Mouse (Mus musculus): ENCODE results near the gene Tnnc2. TPM values are rescaled to one million over a fixed set of nuclear protein-coding genes. Genes with fewer than 3 reads are reported as not detected.
"Not testable (repeated sequence)": the region's sequence is repeated elsewhere in the genome, so short reads cannot be mapped to it uniquely, and the experiment has no call there.

Tnnc2 gene
- polyA plus RNA-seq, 1 experiment from 2014 or later, result 0.68 TPM

- H3K27me3 ChIP-seq (replicated peaks; ENCODE audit: control insufficient read depth, insufficient read depth, low read length), result no peaks in the 10 kb centered on the region
- no peak overlapping the region for H3K27ac ChIP-seq (ENCODE audit: low read depth, low read length)
- no peak overlapping the region; the same call in 1 of the 2 replicates for H3K9ac ChIP-seq (ENCODE audit: low read depth, low read length)
- peaks cover 21% of the 10 kb centered on the region for H3K4me1 ChIP-seq (ENCODE audit: control insufficient read depth, insufficient read depth, low read depth, low read length)
- H3K4me3 ChIP-seq (ENCODE audit: low read length), result no peak overlapping the region; the same call in 1 of the 2 replicates
- H3K36me3 ChIP-seq (ENCODE audit: control insufficient read depth, insufficient read depth, low read length), result no peaks in the 10 kb centered on the region
- H3K9me3 ChIP-seq (ENCODE audit: control insufficient read depth, low read length), result no peaks in the 10 kb centered on the region
- WGBS, result 92% methylated on average over 16 of the region's 16 CpGs
- ATAC-seq, result no peak
- peak overlapping the region; percentile 68 for H3K4me2 ChIP-seq (ENCODE audit: low read length)
Observed at GRCm38 (mm10) chr2:164803201-164803920, 23.6 kb upstream of the Tnnc2 start.

GRCm38 (mm10) chr2:164800252-164801004, 20.7 kb upstream of the Tnnc2 start:
- no peak overlapping the region for H3K4me2 ChIP-seq (ENCODE audit: low read length)
- H3K36me3 ChIP-seq (ENCODE audit: control insufficient read depth, insufficient read depth, low read length), result peaks cover 4% of the 10 kb centered on the region; the same call in 1 of the 2 replicates
- no peak overlapping the region for H3K9ac ChIP-seq (ENCODE audit: low read depth, low read length)
- no peaks in the 10 kb centered on the region for H3K27me3 ChIP-seq (replicated peaks; ENCODE audit: control insufficient read depth, insufficient read depth, low read length)
- no peak overlapping the region for H3K27ac ChIP-seq (ENCODE audit: low read depth, low read length)
- H3K4me1 ChIP-seq (ENCODE audit: control insufficient read depth, insufficient read depth, low read depth, low read length), result peaks cover 14% of the 10 kb centered on the region
- H3K9me3 ChIP-seq (ENCODE audit: control insufficient read depth, low read length), result no peaks in the 10 kb centered on the region
- no peak overlapping the region for H3K4me3 ChIP-seq (ENCODE audit: low read length)
- no peak for ATAC-seq
- WGBS, result 93% methylated on average over 13 of the region's 13 CpGs

DNA sequence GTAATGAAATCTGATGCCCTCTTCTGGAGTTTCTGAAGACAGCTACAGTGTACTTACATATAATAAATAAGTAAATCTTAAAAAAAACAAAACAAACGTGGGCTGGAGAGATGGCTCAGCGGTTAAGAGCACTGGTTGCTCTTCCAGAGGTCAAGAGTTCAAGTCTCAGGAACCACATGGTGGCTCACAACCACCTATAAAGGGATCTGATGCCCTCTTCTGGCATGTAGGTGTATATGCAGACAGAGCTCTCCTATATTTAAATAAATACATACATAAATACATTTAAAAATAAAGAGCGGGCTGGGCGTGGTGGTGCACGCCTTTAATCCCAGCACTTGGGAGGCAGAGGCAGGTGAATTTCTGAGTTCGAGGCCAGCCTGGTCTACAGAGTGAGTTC, 18.8 kb upstream of the Tnnc2 start:
- H3K4me3 ChIP-seq (ENCODE audit: low read length); H3K4me2 ChIP-seq (ENCODE audit: low read length); H3K4me1 ChIP-seq (ENCODE audit: control insufficient read depth, insufficient read depth, low read depth, low read length); H3K27me3 ChIP-seq (replicated peaks; ENCODE audit: control insufficient read depth, insufficient read depth, low read length); H3K9ac ChIP-seq (ENCODE audit: low read depth, low read length); H3K9me3 ChIP-seq (ENCODE audit: control insufficient read depth, low read length); H3K36me3 ChIP-seq (ENCODE audit: control insufficient read depth, insufficient read depth, low read length); ATAC-seq; H3K27ac ChIP-seq (ENCODE audit: low read depth, low read length): not testable (repeated sequence)
- WGBS, result 80% methylated on average over 6 of the region's 6 CpGs

- Histone ChIP-seq H3K27ac (ENCODE audit: low read depth, low read length) (no peak overlapping the region), H3K36me3 (ENCODE audit: control insufficient read depth, insufficient read depth, low read length) (peaks cover 4% of the 10 kb centered on the region), H3K4me2 (ENCODE audit: low read length) (no peak overlapping the region), H3K9ac (ENCODE audit: low read depth, low read length) (no peak overlapping the region), H3K4me1 (ENCODE audit: control insufficient read depth, insufficient read depth, low read depth, low read length) (no peaks in the 10 kb centered on the region), H3K9me3 (ENCODE audit: control insufficient read depth, low read length) (no peaks in the 10 kb centered on the region), H3K4me3 (ENCODE audit: low read length) (no peak overlapping the region), H3K27me3 (replicated peaks; ENCODE audit: control insufficient read depth, insufficient read depth, low read length) (no peaks in the 10 kb centered on the region)
- 91% methylated on average over 4 of the region's 4 CpGs for WGBS
- ATAC-seq, result no peak
Observed at GRCm38 (mm10) chr2:164795868-164796267, 16.1 kb upstream of the Tnnc2 start.

DNA sequence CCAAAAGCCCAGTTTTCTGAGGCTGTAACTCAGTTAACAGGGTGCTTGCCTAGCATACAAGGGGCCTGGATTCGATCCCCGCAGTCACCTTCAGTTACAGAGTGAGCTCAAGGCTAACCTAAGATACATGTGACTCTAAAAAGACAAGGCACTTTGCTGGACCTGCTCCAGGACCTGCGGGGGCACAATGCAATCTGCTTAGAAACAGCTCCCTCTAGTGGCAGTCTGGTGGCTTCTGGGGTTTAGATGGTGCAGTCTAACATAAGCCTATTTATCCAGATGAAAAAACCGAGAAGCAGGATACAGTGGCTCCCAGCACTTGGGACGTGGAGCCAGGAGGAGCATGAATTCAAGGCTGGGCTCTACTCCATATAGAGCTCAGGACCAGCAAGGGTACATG, 14.5 kb upstream of the Tnnc2 start:
- no peak overlapping the region for H3K27ac ChIP-seq (ENCODE audit: low read depth, low read length)
- H3K9ac ChIP-seq (ENCODE audit: low read depth, low read length), result no peak overlapping the region
- no peaks in the 10 kb centered on the region for H3K4me1 ChIP-seq (ENCODE audit: control insufficient read depth, insufficient read depth, low read depth, low read length)
- no peaks in the 10 kb centered on the region for H3K9me3 ChIP-seq (ENCODE audit: control insufficient read depth, low read length)
- H3K4me3 ChIP-seq (ENCODE audit: low read length), result no peak overlapping the region
- no peak overlapping the region for H3K4me2 ChIP-seq (ENCODE audit: low read length)
- peaks cover 4% of the 10 kb centered on the region for H3K36me3 ChIP-seq (ENCODE audit: control insufficient read depth, insufficient read depth, low read length)
- no peak for ATAC-seq
- no peaks in the 10 kb centered on the region for H3K27me3 ChIP-seq (replicated peaks; ENCODE audit: control insufficient read depth, insufficient read depth, low read length)
- 39% methylated on average over 5 of the region's 5 CpGs for WGBS

- 94% methylated on average over 2 of the region's 2 CpGs for WGBS
- ATAC-seq, result no peak
- Histone ChIP-seq H3K9ac (ENCODE audit: low read depth, low read length) (no peak overlapping the region), H3K4me1 (ENCODE audit: control insufficient read depth, insufficient read depth, low read depth, low read length) (no peaks in the 10 kb centered on the region), H3K4me2 (ENCODE audit: low read length) (no peak overlapping the region), H3K27me3 (replicated peaks; ENCODE audit: control insufficient read depth, insufficient read depth, low read length) (no peaks in the 10 kb centered on the region), H3K27ac (ENCODE audit: low read depth, low read length) (no peak overlapping the region), H3K36me3 (ENCODE audit: control insufficient read depth, insufficient read depth, low read length) (peaks cover 4% of the 10 kb centered on the region), H3K4me3 (ENCODE audit: low read length) (no peak overlapping the region), H3K9me3 (ENCODE audit: control insufficient read depth, low read length) (no peaks in the 10 kb centered on the region)
Observed at GRCm38 (mm10) chr2:164793772-164794171, 14.0 kb upstream of the Tnnc2 start.

DNA sequence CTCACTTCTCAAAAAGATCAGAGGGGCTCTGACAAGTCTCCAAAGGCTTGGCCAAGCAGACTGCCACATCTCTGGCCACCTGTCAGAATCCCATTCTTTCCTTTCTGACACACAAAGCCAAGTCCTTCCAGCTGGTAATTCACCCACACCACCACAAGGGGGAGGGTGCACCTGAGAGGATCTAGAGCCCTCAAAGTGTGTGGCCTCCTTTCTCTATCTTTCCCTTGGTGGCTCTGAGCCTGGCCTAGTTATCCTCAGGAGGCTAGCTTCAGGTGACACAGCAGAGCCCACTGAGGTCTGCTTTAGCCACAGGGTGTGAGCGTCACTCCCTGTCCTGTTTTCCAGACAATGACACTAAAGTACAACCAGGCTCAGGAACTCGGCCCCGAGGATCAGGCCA, 13.5 kb upstream of the Tnnc2 start:
- no peak overlapping the region for H3K27ac ChIP-seq (ENCODE audit: low read depth, low read length)
- 91% methylated on average over 3 of the region's 3 CpGs for WGBS
- 0 out of 2 replicates have a peak, but pooled peaks cover 3% of the 10 kb centered on the region for H3K4me1 ChIP-seq (ENCODE audit: control insufficient read depth, insufficient read depth, low read depth, low read length)
- peaks cover 4% of the 10 kb centered on the region for H3K36me3 ChIP-seq (ENCODE audit: control insufficient read depth, insufficient read depth, low read length)
- no peak for ATAC-seq
- H3K4me3 ChIP-seq (ENCODE audit: low read length), result no peak overlapping the region
- H3K4me2 ChIP-seq (ENCODE audit: low read length), result no peak overlapping the region
- no peaks in the 10 kb centered on the region for H3K9me3 ChIP-seq (ENCODE audit: control insufficient read depth, low read length)
- H3K27me3 ChIP-seq (replicated peaks; ENCODE audit: control insufficient read depth, insufficient read depth, low read length), result no peaks in the 10 kb centered on the region
- no peak overlapping the region for H3K9ac ChIP-seq (ENCODE audit: low read depth, low read length)

DNA sequence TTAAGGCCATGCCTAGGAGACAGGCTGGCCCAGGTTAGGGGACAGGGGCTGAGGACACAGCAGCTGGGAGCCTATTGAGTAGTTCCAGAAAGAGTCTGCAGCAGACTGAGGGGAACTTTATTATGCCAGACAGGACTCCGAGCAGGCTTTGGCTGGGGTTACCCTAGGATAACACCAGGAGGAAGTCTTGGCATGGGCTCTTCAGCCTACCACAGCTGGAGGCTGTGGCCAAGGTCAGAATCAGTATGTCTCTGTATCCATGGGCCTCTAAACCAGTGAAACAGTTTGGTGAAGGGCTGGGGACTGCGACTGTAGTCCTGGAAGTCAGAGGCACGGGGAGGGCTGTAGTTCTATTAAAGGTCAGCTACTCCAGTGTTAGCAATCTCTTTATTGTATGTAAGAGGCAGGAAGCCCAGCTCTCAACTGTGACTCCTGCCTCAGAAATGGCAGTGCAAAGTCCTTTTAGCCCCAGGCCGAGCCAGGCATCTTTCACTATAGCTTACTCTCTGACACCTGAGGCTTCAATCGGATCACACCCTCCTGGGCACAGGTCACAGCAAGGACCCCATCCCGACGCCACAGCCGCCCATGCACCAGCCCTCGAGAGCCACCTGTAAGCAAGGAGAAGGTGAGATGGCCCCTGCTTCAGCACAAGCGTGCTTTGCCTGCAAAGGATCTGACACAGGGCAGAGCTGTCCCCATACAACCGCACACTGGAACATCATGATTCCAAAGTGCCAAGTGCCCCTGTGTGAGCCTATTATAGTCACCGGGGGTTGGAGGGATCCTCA, 12.8 kb upstream of the Tnnc2 start:
- no peak overlapping the region for H3K4me3 ChIP-seq (ENCODE audit: low read length)
- no peak overlapping the region for H3K4me2 ChIP-seq (ENCODE audit: low read length)
- no peaks in the 10 kb centered on the region for H3K27me3 ChIP-seq (replicated peaks; ENCODE audit: control insufficient read depth, insufficient read depth, low read length)
- H3K36me3 ChIP-seq (ENCODE audit: control insufficient read depth, insufficient read depth, low read length), result no peaks in the 10 kb centered on the region; the same call in 1 of the 2 replicates
- 0 out of 2 replicates have a peak, but pooled peaks cover 3% of the 10 kb centered on the region for H3K4me1 ChIP-seq (ENCODE audit: control insufficient read depth, insufficient read depth, low read depth, low read length)
- H3K27ac ChIP-seq (ENCODE audit: low read depth, low read length), result no peak overlapping the region
- no peaks in the 10 kb centered on the region for H3K9me3 ChIP-seq (ENCODE audit: control insufficient read depth, low read length)
- ATAC-seq, result no peak
- no peak overlapping the region for H3K9ac ChIP-seq (ENCODE audit: low read depth, low read length)
- 97% methylated on average over 12 of the region's 12 CpGs for whole genome bisulfite sequencing

DNA sequence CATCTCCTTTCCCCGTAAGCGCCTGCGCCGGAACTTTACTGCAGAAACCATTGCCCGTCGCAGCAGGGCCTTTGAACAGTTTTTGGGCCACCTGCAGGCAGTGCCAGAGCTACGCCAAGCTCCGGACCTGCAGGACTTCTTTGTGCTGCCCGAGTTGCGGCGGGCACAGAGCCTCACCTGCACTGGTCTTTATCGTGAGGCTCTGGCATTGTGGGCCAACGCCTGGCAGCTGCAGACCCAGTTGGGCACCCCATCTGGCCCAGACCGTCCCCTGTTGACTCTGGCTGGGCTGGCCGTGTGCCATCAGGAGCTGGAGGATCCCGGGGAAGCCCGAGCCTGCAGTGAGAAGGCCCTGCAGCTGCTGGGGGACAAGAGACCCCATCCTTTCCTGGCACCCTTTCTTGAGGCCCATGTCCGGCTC, 12.1 kb upstream of the Tnnc2 start:
- WGBS, result 83% methylated on average over 18 of the region's 18 CpGs
- no peak overlapping the region for H3K4me2 ChIP-seq (ENCODE audit: low read length)
- no peak overlapping the region for H3K4me3 ChIP-seq (ENCODE audit: low read length)
- no peaks in the 10 kb centered on the region for H3K27me3 ChIP-seq (replicated peaks; ENCODE audit: control insufficient read depth, insufficient read depth, low read length)
- no peaks in the 10 kb centered on the region for H3K9me3 ChIP-seq (ENCODE audit: control insufficient read depth, low read length)
- no peak overlapping the region for H3K27ac ChIP-seq (ENCODE audit: low read depth, low read length)
- H3K4me1 ChIP-seq (ENCODE audit: control insufficient read depth, insufficient read depth, low read depth, low read length), result peaks cover 8% of the 10 kb centered on the region
- no peak overlapping the region for H3K9ac ChIP-seq (ENCODE audit: low read depth, low read length)
- no peak for ATAC-seq
- H3K36me3 ChIP-seq (ENCODE audit: control insufficient read depth, insufficient read depth, low read length), result no peaks in the 10 kb centered on the region; the same call in 1 of the 2 replicates

All from hindbrain, embryonic 16.5 days (tissue).